Mouse (Mus musculus) hindbrain, embryonic 16.5 days (tissue): ENCODE results near the gene Mlycd. TPM values are rescaled to one million over a fixed set of nuclear protein-coding genes. Genes with fewer than 3 reads are reported as not detected.

Experiments used
- ATAC-seq: fragments of 200-750 bp; cut with Nextera tagmentation; 2 replicates; pipeline ENCODE4 v1.8.0; 2017; ENCODE audit warnings: moderate TSS enrichment, moderate library complexity
- H3K27ac ChIP-seq: fragments of 300-500 bp; sonication (generic); 2 replicates; pipeline ENCODE4 v1.5.1; 2014; ENCODE audit warnings: low read depth, mild to moderate bottlenecking, control low read depth, low read length, moderate library complexity
- H3K27me3 ChIP-seq: fragments of 300-500 bp; sonication (generic); replicated peaks from 2 replicates; pipeline ENCODE4 v1.6.1; 2014; ENCODE audit warnings: low read length; ENCODE audit not compliant: control insufficient read depth, insufficient read depth
- H3K36me3 ChIP-seq: fragments of 300-500 bp; sonication (generic); 2 replicates; pipeline ENCODE4 v1.6.1; 2014; ENCODE audit warnings: mild to moderate bottlenecking, low read length, moderate library complexity, mixed read lengths; ENCODE audit not compliant: control insufficient read depth, insufficient read depth
- H3K4me1 ChIP-seq: fragments of 300-500 bp; sonication (generic); 2 replicates; pipeline ENCODE4 v1.6.1; 2014; ENCODE audit warnings: low read depth, low read length; ENCODE audit not compliant: control insufficient read depth, insufficient read depth
- H3K4me2 ChIP-seq: fragments of 300-500 bp; sonication (generic); 2 replicates; pipeline ENCODE4 v1.6.1; 2014; ENCODE audit warnings: mild to moderate bottlenecking, low read length, control low read depth, moderate library complexity
- H3K4me3 ChIP-seq: fragments of 300-500 bp; sonication (generic); 2 replicates; pipeline ENCODE4 v1.5.1; 2014; ENCODE audit warnings: mild to moderate bottlenecking, low read length, control low read depth, moderate library complexity
- H3K9ac ChIP-seq: fragments of 300-500 bp; sonication (generic); 2 replicates; pipeline ENCODE4 v1.6.1; 2014; ENCODE audit warnings: low read depth, mild to moderate bottlenecking, control low read depth, low read length, moderate library complexity
- H3K9me3 ChIP-seq: fragments of 300-500 bp; sonication (generic); 2 replicates; pipeline ENCODE4 v1.6.1; 2014; ENCODE audit warnings: mild to moderate bottlenecking, low read length, moderate library complexity; ENCODE audit not compliant: control insufficient read depth
- WGBS: fragments of 180-500 bp; shearing (Covaris S2); extraction: QIAGEN DNeasy Blood & Tissue Kit; methylation state at CpG from one replicate; pipeline ENCODE4 v1.1.7; 2014; 5-methylcytosine and 5-hydroxymethylcytosine counted together
- polyA plus RNA-seq: library from polyadenylated mRNA; unstranded; fragments of >200 nt; fragmentation: Nextera tagmentation; extraction: Ambion mirVana; gene quantifications from 2 replicates; pipeline ENCODE4 v1.2.1, GENCODE M21; 2015

The Mlycd gene
- polyA plus RNA-seq, 1 experiment from 2014 or later: 16.5 TPM

GRCm38 (mm10) chr8:119435527-119435926, 40.8 kb downstream of the Mlycd start:
- Histone ChIP-seq H3K4me3 (no peak overlapping the region), H3K4me1 (peaks cover 6% of the 10 kb centered on the region; the same call in 1 of the 2 replicates), H3K9ac (no peak overlapping the region), H3K9me3 (no peaks in the 10 kb centered on the region), H3K27ac (no peak overlapping the region), H3K36me3 (no peaks in the 10 kb centered on the region), H3K4me2 (no peak overlapping the region), H3K27me3 (no peaks in the 10 kb centered on the region)
- no peak for ATAC-seq
- whole genome bisulfite sequencing: 83% methylated on average over 7 of the region's 7 CpGs

GRCm38 (mm10) chr8:119436331-119436730, 41.7 kb downstream of the Mlycd start:
- H3K4me1 ChIP-seq: peaks cover 9% of the 10 kb centered on the region
- no peaks in the 10 kb centered on the region for H3K27me3 ChIP-seq
- ATAC-seq: no peak
- no peak overlapping the region for H3K4me2 ChIP-seq
- no peak overlapping the region for H3K4me3 ChIP-seq
- H3K27ac ChIP-seq: no peak overlapping the region
- no peaks in the 10 kb centered on the region for H3K9me3 ChIP-seq
- 89% methylated on average over 10 of the region's 10 CpGs for WGBS
- no peak overlapping the region for H3K9ac ChIP-seq
- H3K36me3 ChIP-seq: no peaks in the 10 kb centered on the region

GRCm38 (mm10) chr8:119436933-119437332, 42.3 kb downstream of the Mlycd start:
- WGBS: 14% methylated on average over 9 of the region's 9 CpGs
- no peaks in the 10 kb centered on the region for H3K27me3 ChIP-seq
- H3K27ac ChIP-seq: no peak overlapping the region
- no peaks in the 10 kb centered on the region for H3K9me3 ChIP-seq
- H3K9ac ChIP-seq: no peak overlapping the region
- H3K4me2 ChIP-seq: no peak overlapping the region
- peaks cover 9% of the 10 kb centered on the region for H3K4me1 ChIP-seq
- H3K36me3 ChIP-seq: no peaks in the 10 kb centered on the region
- no peak overlapping the region for H3K4me3 ChIP-seq
- ATAC-seq: no peak

GRCm38 (mm10) chr8:119437506-119437905, 42.8 kb downstream of the Mlycd start:
- Histone ChIP-seq H3K9me3 (no peaks in the 10 kb centered on the region), H3K36me3 (no peaks in the 10 kb centered on the region), H3K4me2 (no peak overlapping the region), H3K4me3 (no peak overlapping the region), H3K4me1 (peaks cover 9% of the 10 kb centered on the region), H3K9ac (no peak overlapping the region), H3K27me3 (no peaks in the 10 kb centered on the region), H3K27ac (no peak overlapping the region)
- WGBS: 75% methylated on average over 11 of the region's 11 CpGs
- no peak for ATAC-seq

GRCm38 (mm10) chr8:119438876-119439275, 44.2 kb downstream of the Mlycd start:
- H3K9me3 ChIP-seq: no peaks in the 10 kb centered on the region
- ATAC-seq: no peak
- WGBS: 81% methylated on average over 6 of the region's 6 CpGs

GRCm38 (mm10) chr8:119439424-119439823, 44.7 kb downstream of the Mlycd start:
- Histone ChIP-seq H3K36me3 (no peaks in the 10 kb centered on the region), H3K9me3 (no peaks in the 10 kb centered on the region), H3K27ac (no peak overlapping the region), H3K4me3 (no peak overlapping the region), H3K27me3 (no peaks in the 10 kb centered on the region), H3K4me1 (peaks cover 9% of the 10 kb centered on the region), H3K9ac (no peak overlapping the region), H3K4me2 (no peak overlapping the region)
- WGBS: 89% methylated on average over 2 of the region's 2 CpGs
- ATAC-seq: no peak

More at GRCm38 (mm10) chr8:119438876-119439275, 44.2 kb downstream of the Mlycd start:
- H3K4me2 ChIP-seq: no peak overlapping the region
- H3K27ac ChIP-seq: no peak overlapping the region
- H3K27me3 ChIP-seq: no peaks in the 10 kb centered on the region
- no peaks in the 10 kb centered on the region for H3K36me3 ChIP-seq
- no peak overlapping the region for H3K9ac ChIP-seq
- H3K4me1 ChIP-seq: peaks cover 9% of the 10 kb centered on the region
- no peak overlapping the region for H3K4me3 ChIP-seq

GRCm38 (mm10) chr8:119439893-119440249, 45.2 kb downstream of the Mlycd start:
- H3K36me3 ChIP-seq: no peaks in the 10 kb centered on the region
- H3K27me3 ChIP-seq: no peaks in the 10 kb centered on the region
- H3K9me3 ChIP-seq: no peaks in the 10 kb centered on the region
- no peak overlapping the region for H3K9ac ChIP-seq
- WGBS: 53% methylated on average over 7 of the region's 7 CpGs
- no peak overlapping the region for H3K4me2 ChIP-seq
- H3K4me3 ChIP-seq: no peak overlapping the region
- peaks cover 9% of the 10 kb centered on the region for H3K4me1 ChIP-seq
- H3K27ac ChIP-seq: no peak overlapping the region
- peak; percentile 41; the same call in 1 of the 2 replicates for ATAC-seq

- H3K4me1 ChIP-seq: peaks cover 9% of the 10 kb centered on the region
- ATAC-seq: no peak
- no peaks in the 10 kb centered on the region for H3K27me3 ChIP-seq
- H3K36me3 ChIP-seq: no peaks in the 10 kb centered on the region
- no peaks in the 10 kb centered on the region for H3K9me3 ChIP-seq
- WGBS: 15% methylated on average over 16 of the region's 16 CpGs
- no peak overlapping the region for H3K9ac ChIP-seq
- no peak overlapping the region for H3K4me2 ChIP-seq
- H3K4me3 ChIP-seq: no peak overlapping the region
- H3K27ac ChIP-seq: no peak overlapping the region
Observed at GRCm38 (mm10) chr8:119440250-119440951, 45.7 kb downstream of the Mlycd start.

GRCm38 (mm10) chr8:119440952-119441270, 46.2 kb downstream of the Mlycd start:
- 57% methylated on average over 1 of the region's 1 CpGs for WGBS
- H3K36me3 ChIP-seq: no peaks in the 10 kb centered on the region
- no peak overlapping the region for H3K4me3 ChIP-seq
- no peak for ATAC-seq
- H3K4me1 ChIP-seq: peaks cover 9% of the 10 kb centered on the region
- H3K9me3 ChIP-seq: no peaks in the 10 kb centered on the region
- H3K4me2 ChIP-seq: no peak overlapping the region
- H3K27me3 ChIP-seq: no peaks in the 10 kb centered on the region
- no peak overlapping the region for H3K9ac ChIP-seq
- no peak overlapping the region for H3K27ac ChIP-seq
